Mouse (Mus musculus) Patski (cell line): ENCODE measurements around the gene Faf2. TPM values are rescaled to one million over a fixed set of nuclear protein-coding genes. Genes with fewer than 3 reads are reported as not detected.

ENCODE experiments used
- ATAC-seq: fragments of 100-300 bp; one replicate; pipeline ENCODE4 v1.8.0; 2021
- CTCF ChIA-PET: fragments of 350-600 bp; sonication (Branson Sonifier 250); formaldehyde crosslinking; loops from one replicate; lab custom pipeline; 2022; ENCODE audit warnings: inconsistent platforms; lab: Charles Lee
- POLR2A ChIA-PET: fragments of 350-600 bp; sonication (Branson Sonifier 250); formaldehyde crosslinking; loops from one replicate; lab custom pipeline; 2022; ENCODE audit warnings: antibody characterized with exemption, inconsistent platforms; lab: Charles Lee
- DNase-seq: peaks from one replicate; pipeline ENCODE4 v3.0.0-alpha.2; 2011; ENCODE audit warnings: low read depth, low spot score
- H3K27me3 ChIP-seq: fragments of 371-371 bp; one replicate; pipeline ENCODE4 v1.5.1; 2021
- CTCF ChIP-seq: fragments of 100-300 bp; IDR thresholded peaks from one replicate; pipeline ENCODE4 v1.5.1; 2021
- in situ Hi-C: fragments of 300-500 bp; cut with MboI; formaldehyde crosslinking; loops from 3 replicates; pipeline ENCODE4 v1.11.1; 2018; ENCODE audit warnings: low pct_unique_long_range_greater_than_20kb, mixed read lengths
- polyA plus RNA-seq: library from polyadenylated mRNA; unstranded; gene quantifications from one replicate; pipeline ENCODE4 v1.2.3, GENCODE M21; 2021

The Faf2 gene
- 64.0 TPM for polyA plus RNA-seq

DNA sequence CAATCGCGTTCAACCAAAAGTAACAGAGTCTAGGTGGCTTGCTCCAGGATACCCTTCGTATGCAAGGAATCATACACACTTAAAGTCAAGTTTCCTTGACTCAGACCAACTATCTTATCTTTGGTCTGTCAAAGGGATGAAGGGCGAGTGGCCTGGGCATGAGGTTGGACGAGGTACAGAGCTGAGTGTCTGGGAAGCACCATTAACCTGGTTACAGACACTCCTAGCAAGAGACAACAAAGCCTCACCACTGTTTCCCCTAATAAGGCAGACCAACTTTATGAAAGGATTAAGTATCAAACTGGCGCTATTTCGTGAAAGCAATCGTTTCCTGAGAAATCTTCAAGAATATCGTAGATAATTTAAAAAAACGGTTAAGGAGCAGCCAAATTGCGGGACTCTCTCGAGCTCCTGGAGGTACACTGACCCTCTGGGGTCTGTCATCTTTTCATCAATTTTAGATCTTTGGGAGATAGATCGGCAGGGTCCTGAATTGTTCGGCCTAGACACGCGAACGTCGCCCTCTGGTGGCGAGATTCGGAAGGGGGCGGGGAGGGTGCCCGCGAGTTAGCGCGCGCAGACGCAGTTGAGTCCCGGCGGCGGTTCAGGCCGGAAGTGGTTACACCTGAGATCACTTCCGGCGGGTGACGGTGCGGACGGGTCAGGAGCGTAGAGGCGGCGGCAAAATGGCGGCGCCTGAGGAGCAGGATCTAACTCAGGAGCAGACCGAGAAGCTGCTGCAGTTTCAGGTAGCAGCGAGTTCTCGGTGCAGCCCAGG, at the start of gene Faf2:
Faf2 (plus strand) TSS at position 630 of the 778 bp plus-strand sequence.
- CTCF ChIA-PET: interaction anchor here (1.2 to 1.5 kb wide), 6 partner anchors 13 to 63 kb away, joined by 3 to 5 read pairs (median 5); no protein-coding TSS in a partner anchor
- in situ Hi-C loops: no loop called here
- POLR2A ChIA-PET: interaction anchor here (0.5 to 1.6 kb wide), 5 partner anchors 11 to 66 kb away, joined by 3 to 4 read pairs (median 3); no protein-coding TSS in a partner anchor
- ATAC-seq: peak; percentile 86
- TF ChIP-seq CTCF: peak; percentile 99
- H3K27me3 ChIP-seq: peaks cover 3% of the 10 kb centered on the region
- no peak for DNase-seq

DNA sequence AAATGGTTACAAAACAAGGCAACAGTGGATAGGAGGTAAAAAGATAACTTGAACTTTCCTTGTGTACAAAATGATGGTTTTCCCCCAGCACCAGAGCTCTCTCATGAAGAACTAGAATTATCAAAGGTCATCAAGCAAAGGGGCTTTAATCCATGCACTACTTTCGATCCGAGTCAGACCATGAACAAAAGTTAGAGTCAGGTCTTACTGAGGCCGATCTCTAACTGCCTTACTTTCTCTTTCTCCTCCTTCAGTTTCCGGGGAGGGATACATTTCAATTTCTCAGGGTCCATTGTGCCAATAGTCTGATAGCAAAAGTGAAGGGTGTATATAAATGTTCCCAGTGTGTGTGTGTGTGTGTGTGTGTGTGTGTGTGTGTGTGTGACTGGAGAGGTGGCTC, 49.0 kb upstream of the Faf2 start:
- in situ Hi-C loops: loop anchor here (10.0 kb wide), 1 partner anchor 112 kb away; no protein-coding TSS in a partner anchor
- ATAC-seq: no peak
- TF ChIP-seq CTCF: no peak
- ChIA-PET CTCF (no interaction called here), POLR2A (no interaction called here)
- DNase-seq: no peak
- H3K27me3 ChIP-seq: no peaks in the 10 kb centered on the region

DNA sequence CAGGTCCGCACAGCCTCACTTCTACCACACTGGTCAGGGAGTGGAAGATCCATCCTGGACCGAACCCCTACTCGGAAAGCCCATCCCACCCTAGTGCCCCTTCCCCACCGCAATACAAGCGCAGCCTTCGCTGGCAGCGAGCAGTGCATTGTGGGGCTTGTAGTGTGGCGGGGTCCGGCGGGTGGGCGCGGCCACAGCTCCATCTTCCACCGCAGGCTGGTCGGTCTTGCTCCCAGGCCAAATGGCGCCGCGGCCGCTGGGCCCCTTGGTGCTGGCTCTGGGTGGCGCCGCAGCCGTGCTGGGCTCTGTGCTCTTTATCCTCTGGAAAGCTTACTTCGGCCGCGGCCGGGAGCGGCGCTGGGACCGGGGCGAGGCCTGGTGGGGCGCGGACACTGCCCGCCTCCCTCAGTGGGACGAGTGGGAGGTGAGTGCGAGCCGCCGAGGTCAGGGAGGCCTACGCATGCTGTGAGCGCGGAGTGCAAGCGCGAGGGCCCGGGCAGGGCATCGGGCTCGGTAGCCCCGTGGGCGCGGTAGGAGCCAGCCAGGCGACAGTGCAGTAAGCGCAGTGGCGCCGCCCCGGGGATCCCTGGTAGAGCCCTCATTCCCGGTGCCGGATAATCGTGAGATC, 46.6 kb upstream of the Faf2 start, which contains the start of gene Arl10:
Arl10 (plus strand) TSS at position 162 of the 628 bp plus-strand sequence.
- no peak for TF ChIP-seq CTCF
- DNase-seq: no peak
- ATAC-seq: peak; percentile 86
- in situ Hi-C loops: loop anchor here (5.0 to 10.0 kb wide), 2 partner anchors 42 to 110 kb away; no protein-coding TSS in a partner anchor
- ChIA-PET POLR2A (interaction anchor here (0.8 kb wide), 1 partner anchor 71 kb away, joined by 3 read pairs; the partner anchor contains the start of gene Simc1), CTCF (interaction anchor here (1.4 kb wide), 1 partner anchor 9 kb away, joined by 3 read pairs; no protein-coding TSS in a partner anchor)
- H3K27me3 ChIP-seq: no peaks in the 10 kb centered on the region

DNA sequence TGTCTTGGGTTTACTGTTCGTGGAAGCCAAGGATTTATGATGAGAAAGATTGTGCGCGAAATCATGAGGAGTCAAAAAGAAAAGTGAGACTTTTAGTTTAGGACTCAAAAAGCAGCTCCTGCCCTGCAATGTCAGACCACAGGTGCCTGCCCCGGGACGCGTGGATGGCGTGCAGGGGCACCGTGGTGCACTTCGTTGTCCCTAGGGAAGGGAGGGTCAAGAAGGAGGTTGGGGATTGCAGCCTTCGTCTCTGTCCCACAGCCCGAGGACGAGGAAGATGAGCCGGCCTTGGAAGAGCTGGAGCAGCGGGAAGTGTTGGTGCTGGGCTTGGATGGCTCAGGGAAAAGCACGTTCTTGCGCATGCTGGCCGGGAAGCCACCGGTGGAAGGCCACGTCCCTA, 46.1 kb upstream of the Faf2 start:
- DNase-seq: no peak
- peak; percentile 3 for ATAC-seq
- in situ Hi-C loops: loop anchor here (5.0 to 10.0 kb wide), 2 partner anchors 42 to 109 kb away; no protein-coding TSS in a partner anchor
- no peak for TF ChIP-seq CTCF
- POLR2A ChIA-PET: no interaction called here
- H3K27me3 ChIP-seq: no peaks in the 10 kb centered on the region
- CTCF ChIA-PET: interaction anchor here (1.4 kb wide), 1 partner anchor 9 kb away, joined by 3 read pairs; no protein-coding TSS in a partner anchor

DNA sequence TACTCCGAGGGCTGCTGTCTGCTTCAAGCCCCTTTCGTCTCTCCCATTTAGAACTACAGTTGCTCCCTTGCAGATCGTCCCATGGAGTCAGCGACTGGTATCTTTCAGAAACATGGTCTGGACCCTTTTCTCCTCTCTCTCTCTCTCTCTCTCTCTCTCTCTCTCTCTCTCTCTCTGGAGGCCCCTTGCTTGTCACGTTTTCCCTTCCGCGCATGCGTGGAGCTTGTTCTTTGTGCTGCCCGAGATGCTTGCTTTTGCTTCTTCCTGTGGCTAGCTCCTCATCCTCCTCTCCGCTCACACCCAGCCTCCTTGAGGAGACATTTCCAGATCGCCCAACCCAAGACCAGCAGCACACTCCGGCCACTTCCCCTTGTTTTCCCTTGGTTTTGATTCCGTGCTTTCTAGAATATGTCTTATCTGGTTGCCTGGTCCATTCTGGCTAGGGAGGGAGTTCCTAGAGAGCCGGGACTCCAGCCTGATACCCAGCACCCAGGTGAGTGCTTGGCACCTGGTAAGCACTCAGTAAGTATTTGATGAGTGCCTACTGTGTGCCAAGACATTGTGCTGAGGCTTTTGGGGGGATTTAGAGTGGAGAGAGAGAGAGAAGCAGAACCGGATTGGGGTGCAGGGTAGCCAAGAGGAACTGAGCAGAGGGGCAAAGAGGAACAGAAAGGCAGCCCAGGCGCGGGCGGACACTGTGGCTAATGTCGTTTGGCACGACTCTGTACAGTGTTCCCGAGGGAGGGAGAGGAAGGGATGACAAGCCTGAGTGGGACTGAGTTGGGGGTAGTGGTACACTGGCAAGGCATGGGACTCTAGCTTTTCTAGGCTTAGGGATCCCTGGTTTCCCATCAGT, 43.7 kb upstream of the Faf2 start:
- no peak for TF ChIP-seq CTCF
- POLR2A ChIA-PET: interaction anchor here (1.0 kb wide), 1 partner anchor 11 kb away, joined by 3 read pairs; no protein-coding TSS in a partner anchor
- no peak for ATAC-seq
- CTCF ChIA-PET: no interaction called here
- DNase-seq: no peak
- no peaks in the 10 kb centered on the region for H3K27me3 ChIP-seq
- in situ Hi-C loops: loop anchor here (5.0 to 10.0 kb wide), 2 partner anchors 39 to 107 kb away; no protein-coding TSS in a partner anchor

DNA sequence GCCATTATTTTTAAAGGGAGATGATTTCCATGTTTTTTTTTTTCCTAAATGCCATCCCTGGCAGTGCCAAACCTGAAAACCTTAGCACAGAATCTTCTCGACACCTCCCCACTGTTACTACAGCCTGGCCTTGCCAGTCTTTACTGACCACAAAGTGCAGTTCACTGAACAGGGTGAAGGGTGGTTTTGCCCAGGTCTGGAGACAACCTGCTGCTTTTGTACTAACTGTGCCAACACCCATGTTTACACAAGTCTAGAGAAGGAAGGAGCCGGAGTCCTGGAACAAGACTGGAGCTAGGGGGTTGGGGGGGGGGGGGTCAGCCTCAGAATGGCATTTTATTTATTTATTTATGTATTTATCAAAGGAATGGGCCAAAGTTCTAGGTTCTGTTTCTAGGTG, 40.2 kb upstream of the Faf2 start:
- H3K27me3 ChIP-seq: no peaks in the 10 kb centered on the region
- in situ Hi-C loops: no loop called here
- POLR2A ChIA-PET: no interaction called here
- no peak for TF ChIP-seq CTCF
- no peak for ATAC-seq
- CTCF ChIA-PET: interaction anchor here (1.6 kb wide), 1 partner anchor 16 kb away, joined by 3 read pairs; no protein-coding TSS in a partner anchor
- DNase-seq: no peak

DNA sequence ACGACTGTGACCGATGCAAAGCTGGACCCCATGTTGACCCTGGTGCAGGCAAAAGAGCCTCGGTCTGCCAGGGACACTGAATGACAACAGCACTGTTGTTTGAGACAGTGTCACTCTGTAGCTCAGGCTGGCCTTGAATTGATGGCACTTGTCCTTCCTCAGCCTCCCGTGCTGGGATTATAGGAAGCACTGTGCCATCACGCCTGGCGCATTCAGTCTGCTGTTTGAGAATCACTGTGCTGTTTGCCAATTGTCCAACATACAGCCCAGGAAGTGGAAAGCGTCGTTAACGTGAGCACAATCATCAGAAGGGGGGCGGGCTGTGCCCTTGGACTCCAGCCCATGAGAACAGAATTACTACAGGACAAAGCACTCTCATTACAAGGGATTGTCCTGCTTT, 39.5 kb upstream of the Faf2 start:
- POLR2A ChIA-PET: no interaction called here
- ATAC-seq (no peak), DNase-seq (no peak)
- TF ChIP-seq CTCF: no peak
- CTCF ChIA-PET: interaction anchor here (1.6 kb wide), 1 partner anchor 15 kb away, joined by 3 read pairs; no protein-coding TSS in a partner anchor
- H3K27me3 ChIP-seq: no peaks in the 10 kb centered on the region
- in situ Hi-C loops: no loop called here

DNA sequence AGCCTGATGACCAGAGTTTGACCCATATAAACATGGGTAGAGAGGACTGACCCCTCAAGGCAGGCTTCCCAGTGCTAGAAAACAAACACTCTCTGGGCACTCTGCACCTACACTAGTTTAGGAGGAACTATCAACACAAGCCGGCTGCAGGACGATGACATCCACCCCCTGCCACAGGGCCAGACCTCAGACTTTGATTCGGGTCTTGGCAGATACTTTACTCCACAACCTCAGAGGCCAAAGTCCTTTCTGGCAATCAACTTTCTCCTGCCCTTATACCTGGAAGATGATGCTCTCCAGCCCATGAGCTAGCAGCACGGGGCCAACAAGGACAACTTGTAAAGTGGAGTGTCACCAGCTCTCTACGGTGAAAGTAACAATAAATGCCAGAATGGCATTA, 38.7 kb upstream of the Faf2 start:
- CTCF ChIA-PET: interaction anchor here (1.6 kb wide), 1 partner anchor 14 kb away, joined by 3 read pairs; no protein-coding TSS in a partner anchor
- in situ Hi-C loops: no loop called here
- DNase-seq: no peak
- POLR2A ChIA-PET: no interaction called here
- no peaks in the 10 kb centered on the region for H3K27me3 ChIP-seq
- no peak for ATAC-seq
- no peak for TF ChIP-seq CTCF

DNA sequence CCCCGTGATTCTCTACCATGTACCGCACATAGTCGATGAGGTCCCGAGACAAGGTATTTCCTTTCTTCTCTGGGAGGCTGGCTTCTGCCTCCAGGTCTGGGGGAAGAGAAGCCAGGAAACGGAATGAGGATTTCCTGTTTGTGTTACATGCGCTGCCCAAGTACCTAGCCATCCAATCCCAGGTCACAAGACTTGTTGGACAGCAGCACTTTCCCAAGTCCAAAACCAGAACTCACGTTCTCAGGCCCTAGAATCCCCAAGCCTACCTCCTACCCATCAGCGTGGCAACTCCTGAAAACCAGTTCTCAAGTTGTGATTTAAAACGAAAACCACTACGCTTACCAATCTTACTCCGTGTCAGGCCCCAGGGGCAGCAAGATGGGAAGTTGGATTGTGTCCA, 35.8 kb upstream of the Faf2 start:
- DNase-seq (no peak), ATAC-seq (no peak)
- ChIA-PET CTCF (no interaction called here), POLR2A (interaction anchor here (1.1 kb wide), 1 partner anchor 11 kb away, joined by 4 read pairs; no protein-coding TSS in a partner anchor)
- TF ChIP-seq CTCF: no peak
- H3K27me3 ChIP-seq: no peaks in the 10 kb centered on the region
- in situ Hi-C loops: no loop called here
